Mouse (Mus musculus) midbrain, embryonic 14.5 days (tissue): ENCODE data around the gene Gm21761. TPM values are rescaled to one million over a fixed set of nuclear protein-coding genes. Genes with fewer than 3 reads are reported as not detected.
"Not testable (repeated sequence)": the region's sequence is repeated elsewhere in the genome, so short reads cannot be mapped to it uniquely, and the experiment has no call there.

Source experiments
- ATAC-seq: fragments of 200-750 bp; cut with Nextera tagmentation; 2 replicates; pipeline ENCODE4 v1.8.0; 2017; ENCODE audit warnings: moderate number of reproducible peaks, moderate library complexity; ENCODE audit not compliant: low FRiP score, low TSS enrichment
- DNase-seq: peaks from one replicate; pipeline ENCODE4 v3.0.0-alpha.2; 2015
- H3K27ac ChIP-seq: fragments of 300-500 bp; sonication (generic); replicated peaks from 2 replicates; pipeline ENCODE4 v1.5.1; 2014; ENCODE audit warnings: mild to moderate bottlenecking, low read depth, low read length, moderate library complexity
- H3K27me3 ChIP-seq: fragments of 300-500 bp; sonication (generic); 2 replicates; pipeline ENCODE4 v1.6.1; 2014; ENCODE audit warnings: low read length, control low read depth, mixed read lengths; ENCODE audit not compliant: control insufficient read depth, insufficient read depth
- H3K36me3 ChIP-seq: fragments of 300-500 bp; sonication (generic); 2 replicates; pipeline ENCODE4 v1.6.1; 2014; ENCODE audit warnings: low read length, control low read depth; ENCODE audit not compliant: control insufficient read depth, insufficient read depth
- H3K4me1 ChIP-seq: fragments of 300-500 bp; sonication (generic); 2 replicates; pipeline ENCODE4 v1.6.1; 2014; ENCODE audit warnings: mild to moderate bottlenecking, antibody characterized with exemption, low read length, control low read depth; ENCODE audit not compliant: control insufficient read depth, insufficient read depth
- H3K4me2 ChIP-seq: fragments of 300-500 bp; sonication (generic); 2 replicates; pipeline ENCODE4 v1.6.1; 2014; ENCODE audit warnings: mild to moderate bottlenecking, low read length, moderate library complexity
- H3K4me3 ChIP-seq: fragments of 300-500 bp; sonication (generic); replicated peaks from 2 replicates; pipeline ENCODE4 v1.5.1; 2014; ENCODE audit warnings: low read depth, low read length
- H3K9ac ChIP-seq: fragments of 300-500 bp; sonication (generic); replicated peaks from 2 replicates; pipeline ENCODE4 v1.6.1; 2014; ENCODE audit warnings: mild to moderate bottlenecking, low read length, moderate library complexity
- H3K9me3 ChIP-seq: fragments of 300-500 bp; sonication (generic); 2 replicates; pipeline ENCODE4 v1.6.1; 2016; ENCODE audit warnings: low read length, control low read depth, mixed read lengths; ENCODE audit not compliant: control insufficient read depth
- whole genome bisulfite sequencing: fragments of 180-500 bp; shearing (Covaris S2); extraction: QIAGEN DNeasy Blood & Tissue Kit; methylation state at CpG from one replicate; pipeline ENCODE4 v1.1.7; 2014; 5-methylcytosine and 5-hydroxymethylcytosine counted together
- polyA plus RNA-seq: library from polyadenylated mRNA; unstranded; fragments of >200 nt; fragmentation: Nextera tagmentation; extraction: Ambion mirVana; gene quantifications from 2 replicates; pipeline ENCODE4 v1.2.1, GENCODE M21; 2014

The Gm21761 gene
- not detected in 2 replicates for polyA plus RNA-seq

- H3K9ac ChIP-seq, H3K4me3 ChIP-seq, H3K27me3 ChIP-seq, ATAC-seq, DNase-seq, H3K9me3 ChIP-seq, H3K4me1 ChIP-seq, H3K36me3 ChIP-seq, H3K27ac ChIP-seq, H3K4me2 ChIP-seq: not testable (repeated sequence)
- WGBS = no CpG with 5 or more reads among the region's 5 CpGs
Observed at GRCm38 (mm10) chr13:119929172-119929571, at the start of gene Gm21761. Gene Gm21761, minus strand, starts transcription at chr13:119929272.

- not testable (repeated sequence) for H3K27me3 ChIP-seq, H3K9ac ChIP-seq, DNase-seq, H3K9me3 ChIP-seq, H3K27ac ChIP-seq, H3K4me3 ChIP-seq, H3K36me3 ChIP-seq, H3K4me2 ChIP-seq, H3K4me1 ChIP-seq, ATAC-seq
- no CpG with 5 or more reads among the region's 13 CpGs for WGBS
Observed at GRCm38 (mm10) chr13:119969163-119969562, 40.1 kb upstream of the Gm21761 start.

GRCm38 (mm10) chr13:119968193-119968592 is 39.1 kb upstream of the Gm21761 start:
- not testable (repeated sequence) for H3K27me3 ChIP-seq, ATAC-seq
- WGBS = no CpG with 5 or more reads among the region's 14 CpGs

GRCm38 (mm10) chr13:119965968-119966367 is 36.9 kb upstream of the Gm21761 start:
- H3K27me3 ChIP-seq, H3K4me1 ChIP-seq, H3K4me3 ChIP-seq, H3K4me2 ChIP-seq, H3K36me3 ChIP-seq, H3K27ac ChIP-seq, H3K9ac ChIP-seq, H3K9me3 ChIP-seq, ATAC-seq: not testable (repeated sequence)
- peak; percentile 14 for DNase-seq
- WGBS = 0% methylated on average over 18 of the region's 22 CpGs

More at GRCm38 (mm10) chr13:119968193-119968592, 39.1 kb upstream of the Gm21761 start:
- H3K4me1 ChIP-seq, H3K4me2 ChIP-seq, H3K9me3 ChIP-seq, H3K4me3 ChIP-seq, H3K27ac ChIP-seq, DNase-seq, H3K9ac ChIP-seq, H3K36me3 ChIP-seq: not testable (repeated sequence)

- not testable (repeated sequence) for H3K4me3 ChIP-seq, H3K4me1 ChIP-seq, H3K27ac ChIP-seq, H3K9me3 ChIP-seq, H3K4me2 ChIP-seq, H3K36me3 ChIP-seq, H3K9ac ChIP-seq, H3K27me3 ChIP-seq
- WGBS = under 1% methylated on average over 14 of the region's 34 CpGs
- ATAC-seq = peak; percentile 56
- DNase-seq = peak; percentile 0
Observed at GRCm38 (mm10) chr13:119965302-119965952, 36.4 kb upstream of the Gm21761 start.

GRCm38 (mm10) chr13:119962856-119963255 is 33.8 kb upstream of the Gm21761 start:
- not testable (repeated sequence) for H3K4me3 ChIP-seq, H3K4me2 ChIP-seq, ATAC-seq, H3K27me3 ChIP-seq, DNase-seq, H3K4me1 ChIP-seq, H3K36me3 ChIP-seq, H3K9me3 ChIP-seq, H3K27ac ChIP-seq, H3K9ac ChIP-seq
- no CpG with 5 or more reads among the region's 5 CpGs for WGBS

GRCm38 (mm10) chr13:119955567-119955966 is 26.5 kb upstream of the Gm21761 start:
- H3K27ac ChIP-seq, H3K27me3 ChIP-seq, ATAC-seq, H3K4me3 ChIP-seq, H3K9me3 ChIP-seq, DNase-seq, H3K36me3 ChIP-seq, H3K4me1 ChIP-seq, H3K4me2 ChIP-seq, H3K9ac ChIP-seq: not testable (repeated sequence)
- no CpG with 5 or more reads among the region's 5 CpGs for WGBS

GRCm38 (mm10) chr13:119955089-119955488 is 26.0 kb upstream of the Gm21761 start:
- H3K9me3 ChIP-seq, H3K4me3 ChIP-seq, H3K4me2 ChIP-seq, H3K9ac ChIP-seq, ATAC-seq, H3K4me1 ChIP-seq, H3K36me3 ChIP-seq, H3K27me3 ChIP-seq, DNase-seq, H3K27ac ChIP-seq: not testable (repeated sequence)
- WGBS = 77% methylated on average over 2 of the region's 2 CpGs

- not testable (repeated sequence) for H3K4me2 ChIP-seq, H3K9me3 ChIP-seq, H3K27me3 ChIP-seq, H3K9ac ChIP-seq, H3K4me1 ChIP-seq, H3K4me3 ChIP-seq, DNase-seq, H3K36me3 ChIP-seq, ATAC-seq, H3K27ac ChIP-seq
- WGBS = 81% methylated on average over 3 of the region's 6 CpGs
Observed at GRCm38 (mm10) chr13:119950706-119951105, 21.6 kb upstream of the Gm21761 start, which contains the start of gene B020031M17Rik. Gene B020031M17Rik, minus strand, starts transcription at chr13:119950806.
